In the genomic region with DNA sequence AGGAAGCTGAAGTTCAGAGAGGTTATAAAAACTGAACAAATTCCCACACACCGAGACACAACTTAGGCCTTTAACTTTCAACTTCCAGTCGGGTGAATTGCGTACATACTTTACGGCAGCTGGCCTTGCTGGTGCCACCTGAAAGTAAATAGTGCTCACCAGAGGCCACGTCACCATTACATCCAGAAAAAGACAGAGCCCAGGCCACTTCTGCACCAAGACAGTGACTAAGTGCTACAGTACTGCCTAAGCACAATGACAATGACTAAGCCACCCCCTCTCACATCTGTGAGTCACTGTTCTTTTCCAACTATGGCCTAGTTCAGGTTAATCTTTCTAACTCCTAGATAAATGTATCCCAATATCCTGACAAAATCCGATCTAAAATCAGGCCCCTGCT, we compare ENCODE assay signal across 9 mouse cellular contexts.
A peak's percentile ranks its signal among the peaks of the same experiment; 100 is the strongest.
DNase-seq lines count a peak whose midpoint lies in the region; ATAC-seq lines count a peak whose summit lies in the region.
"Had no signal": no experiment of that assay in that cellular context is flagged by ENCODE, and none has a peak within 500 bp of the region (broad histone marks: within the 10 kb centered on the region; RNA-seq: fewer than 3 reads in every experiment).

No protein-coding gene starts in this region.

- no peaks in the 10 kb centered on the region for H3K4me1 ChIP-seq in kidney, embryonic 16.5 days (ENCODE audit: insufficient read depth, low read length)
- H3K4me1 ChIP-seq in lung, embryonic 16.5 days (replicated peaks; ENCODE audit: control insufficient read depth, insufficient read depth, low read length): peaks cover 3% of the 10 kb centered on the region; the same call in 1 of the 2 replicates

- no peaks in the 10 kb centered on the region for H3K36me3 ChIP-seq in kidney, embryonic 16.5 days (ENCODE audit: insufficient read depth, low read length)
- no peaks in the 10 kb centered on the region for H3K36me3 ChIP-seq in lung, embryonic 16.5 days (ENCODE audit: control insufficient read depth, insufficient read depth, low read length)

- no peaks in the 10 kb centered on the region for H3K27me3 ChIP-seq in kidney, embryonic 16.5 days (ENCODE audit: insufficient read depth, low read length)
- H3K27me3 ChIP-seq in lung, embryonic 16.5 days (ENCODE audit: control insufficient read depth, insufficient read depth, low read depth, low read length): no peaks in the 10 kb centered on the region

- no peak for DNase-seq in kidney, adult 18-20 months
- DNase-seq in NIH3T3 (ENCODE audit: low read depth): peak; percentile 31
- peak; percentile 6 for DNase-seq in adrenal gland, postnatal 10 days
- DNase-seq in cerebellum, adult 9-10 months: no peak

- ATAC-seq in kidney, embryonic 16.5 days (ENCODE audit: low FRiP score, low TSS enrichment): no peak
- peak; percentile 77 for ATAC-seq in lung, embryonic 16.5 days (ENCODE audit: low read depth)
- ATAC-seq in monocyte, adult 5-6 weeks (replicated peaks; ENCODE audit: insufficient number of reproducible peaks, low FRiP score, low TSS enrichment, poor library complexity, severe bottlenecking): no peak

- no peaks in the 10 kb centered on the region for H3K9me3 ChIP-seq in kidney, embryonic 16.5 days (ENCODE audit: low read length)
- no peaks in the 10 kb centered on the region for H3K9me3 ChIP-seq in lung, embryonic 16.5 days (ENCODE audit: control insufficient read depth, low read length)

- H3K4me2 ChIP-seq in kidney, embryonic 16.5 days (replicated peaks; ENCODE audit: low read depth, low read length): no peak overlapping the region
- no peak overlapping the region for H3K4me2 ChIP-seq in lung, embryonic 16.5 days (ENCODE audit: low read depth, low read length)
- H3K4me2 ChIP-seq: hindbrain, embryonic 14.5 days had no signal

- H3K27ac ChIP-seq in kidney, embryonic 16.5 days (ENCODE audit: low read length): peak overlapping the region; percentile 34
- peak overlapping the region; percentile 83 for H3K27ac ChIP-seq in lung, embryonic 16.5 days (ENCODE audit: low read length)
- H3K27ac ChIP-seq: hindbrain, embryonic 14.5 days had no signal

- no peak overlapping the region for H3K9ac ChIP-seq in kidney, embryonic 16.5 days (replicated peaks; ENCODE audit: low read length)
- no peak overlapping the region for H3K9ac ChIP-seq in lung, embryonic 16.5 days (ENCODE audit: low read length)
- H3K9ac ChIP-seq: hindbrain, embryonic 14.5 days had no signal

- WGBS in kidney, embryonic 16.5 days: 43% methylated on average over 6 of the region's 6 CpGs
- 36% methylated on average over 6 of the region's 6 CpGs for WGBS in lung, embryonic 16.5 days

- no peak overlapping the region for H3K4me3 ChIP-seq in kidney, embryonic 16.5 days (ENCODE audit: low read length)
- no peak overlapping the region for H3K4me3 ChIP-seq in lung, embryonic 16.5 days (ENCODE audit: low read length)
- H3K4me3 ChIP-seq: erythroblast, embryonic 14.5 days had no signal

Comparison
In these comparisons a context has a peak if more than half of its experiments do, and no peak if none do; other contexts are left out.
1. DNase-seq: peak in NIH3T3 (single experiment) and adrenal gland, postnatal 10 days (single experiment); none in kidney, adult 18-20 months (single experiment) and cerebellum, adult 9-10 months (single experiment).